Comparison of ENCODE assay signal across 29 mouse cellular contexts in the genomic region with DNA sequence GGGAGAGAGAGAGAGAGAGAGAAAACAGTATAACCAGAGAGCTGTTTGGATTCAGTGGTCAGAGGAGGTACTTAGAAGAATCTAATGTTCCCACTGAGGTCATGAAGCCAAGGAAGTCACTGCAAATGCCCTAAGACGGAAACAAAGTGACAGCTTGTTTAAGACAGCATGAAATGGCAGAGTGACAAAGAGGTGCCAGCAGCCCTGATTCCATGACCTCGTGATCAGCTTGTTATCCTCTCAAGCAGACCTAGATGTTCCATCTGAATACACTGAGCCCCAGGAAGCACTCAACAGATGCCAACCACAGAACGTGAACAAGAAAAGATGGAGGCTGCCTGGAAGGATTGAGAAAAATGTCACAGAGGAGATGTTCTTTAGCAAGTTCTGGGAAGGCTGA. TPM values are rescaled to one million over a fixed set of nuclear protein-coding genes. Genes with fewer than 3 reads are reported as not detected.
DNase-seq lines count a peak whose midpoint lies in the region; ATAC-seq lines count a peak whose summit lies in the region.
"Had no signal": no experiment of that assay in that cellular context is flagged by ENCODE, and none has a peak within 500 bp of the region (broad histone marks: within the 10 kb centered on the region; RNA-seq: fewer than 3 reads in every experiment).

No protein-coding gene starts in this region.

- WGBS in heart, embryonic 11.5 days (ENCODE audit: insufficient replicate concordance) = 43% methylated on average over 3 of the region's 3 CpGs

- no peak overlapping the region for H3K4me3 ChIP-seq in heart, embryonic 11.5 days (ENCODE audit: low read depth, low read length)
- H3K4me3 ChIP-seq: heart, adult 2 months; heart, embryonic 13.5 days; midbrain, embryonic 15.5 days had no signal

- ATAC-seq in heart, embryonic 11.5 days (replicated peaks; ENCODE audit: insufficient number of reproducible peaks, low FRiP score, low TSS enrichment) = no peak
- ATAC-seq: CD4-positive, CD25-positive, alpha-beta regulatory T cell, adult 4 months; forebrain, embryonic 14.5 days; intestine, embryonic 16.5 days; midbrain, embryonic 15.5 days had no signal

- no peak overlapping the region for H3K9ac ChIP-seq in heart, embryonic 11.5 days (ENCODE audit: low read depth, low read length)
- H3K9ac ChIP-seq: heart, embryonic 13.5 days; liver, embryonic 14.5 days; midbrain, embryonic 15.5 days had no signal

- no peaks in the 10 kb centered on the region for H3K36me3 ChIP-seq in heart, embryonic 11.5 days (ENCODE audit: control insufficient read depth, insufficient read depth, low read length)
- H3K36me3 ChIP-seq: heart, embryonic 13.5 days; midbrain, embryonic 15.5 days had no signal

- peak; percentile 30 for DNase-seq in heart, adult 11 months
- peak; percentile 36 for DNase-seq in retina, postnatal 1 day
- no peak for DNase-seq in retina, embryonic 14.5 days (ENCODE audit: low spot score)
- peak; percentile 56 for DNase-seq in cerebellum, adult 9-11 months
- DNase-seq in gastrocnemius, postnatal 25 days = no peak
- no peak for DNase-seq in adrenal gland, postnatal 4 days (ENCODE audit: low spot score in 2 of 2)
- DNase-seq: adrenal gland, postnatal 25 days; gastrocnemius, postnatal 36 days; heart, adult 2 months; heart, postnatal 10 days; kidney, adult 8-10 months; kidney, postnatal 10 days; layer of hippocampus, postnatal 36 days; liver; lung, adult 2 months; lung, postnatal 10 days; thymus, postnatal 14 days had no signal

- no peaks in the 10 kb centered on the region for H3K4me1 ChIP-seq in heart, embryonic 11.5 days (ENCODE audit: control insufficient read depth, insufficient read depth, low read length)
- H3K4me1 ChIP-seq: midbrain, embryonic 15.5 days had no signal

- H3K4me2 ChIP-seq in heart, embryonic 11.5 days = no peak overlapping the region
- H3K4me2 ChIP-seq: heart, embryonic 13.5 days; midbrain, embryonic 15.5 days had no signal

- no peak overlapping the region for H3K27ac ChIP-seq in heart, embryonic 11.5 days (ENCODE audit: low read depth, low read length)
- H3K27ac ChIP-seq: heart, adult 2 months; heart, embryonic 13.5 days; liver, embryonic 14.5 days; macrophage; midbrain, embryonic 15.5 days had no signal

- no peaks in the 10 kb centered on the region for H3K27me3 ChIP-seq in heart, embryonic 11.5 days (ENCODE audit: control insufficient read depth, insufficient read depth, low read length)
- H3K27me3 ChIP-seq: heart, embryonic 13.5 days; midbrain, embryonic 15.5 days had no signal

- H3K9me3 ChIP-seq in heart, embryonic 11.5 days (replicated peaks; ENCODE audit: control insufficient read depth, low read length) = no peaks in the 10 kb centered on the region
- H3K9me3 ChIP-seq: heart, embryonic 13.5 days; midbrain, embryonic 15.5 days had no signal

RNA-seq across cellular contexts. Expression of a gene that starts 26.2 kb away (rescaled TPM):
- polyA plus RNA-seq in heart, embryonic 11.5 days (2014; fragmentation: Nextera tagmentation; extraction: Ambion mirVana) = 47.3 and 50.6 TPM in 2 replicates
- 10 to 100 TPM; 24.8 to 28.6 TPM for total RNA-seq in gastrocnemius, postnatal 25 days (2021)
- total RNA-seq in adrenal gland, postnatal 4 days (2021) = 10 to 100 TPM; 55.2 to 55.3 TPM

RNA-seq across cellular contexts. Expression of a gene that starts 30.4 kb away (rescaled TPM):
- 0.94 and 1.2 TPM in 2 replicates for polyA plus RNA-seq in heart, embryonic 11.5 days (2014; fragmentation: Nextera tagmentation; extraction: Ambion mirVana)
- total RNA-seq in gastrocnemius, postnatal 25 days (2021) = not detected
- under 1 TPM; 0.67 to 0.79 TPM for total RNA-seq in adrenal gland, postnatal 4 days (2021)
- total RNA-seq: adrenal gland, adult 18-20 months; adrenal gland, postnatal 25 days; gastrocnemius, adult 18-20 months; gastrocnemius, postnatal 36 days; heart, adult 2 months; hematopoietic stem cell, adult 5-6 weeks had no signal
- polyA plus RNA-seq: CD4-positive, CD25-positive, alpha-beta regulatory T cell, adult 4 months; macrophage had no signal

RNA-seq across cellular contexts. Expression of a gene that starts 51.4 kb away (rescaled TPM):
- not detected in 2 replicates for polyA plus RNA-seq in heart, embryonic 11.5 days (2014; fragmentation: Nextera tagmentation; extraction: Ambion mirVana)
- not detected for total RNA-seq in gastrocnemius, postnatal 25 days (2021)
- under 1 TPM; 0.17 to 0.34 TPM for total RNA-seq in adrenal gland, postnatal 4 days (2021)
- total RNA-seq: adrenal gland, adult 18-20 months; adrenal gland, postnatal 25 days; gastrocnemius, adult 18-20 months; heart, adult 2 months; hematopoietic stem cell, adult 5-6 weeks had no signal
- polyA plus RNA-seq: CD4-positive, CD25-positive, alpha-beta regulatory T cell, adult 4 months; forebrain, embryonic 14.5 days; heart, adult 2 months; intestine, embryonic 16.5 days; large intestine, adult 2 months; liver, embryonic 14.5 days; lung, adult 2 months had no signal

Comparison
In these comparisons a context has a peak if more than half of its experiments do, and no peak if none do; other contexts are left out.
1. DNase-seq: peak in heart, adult 11 months (single experiment), retina, postnatal 1 day (single experiment) and cerebellum, adult 9-11 months (single experiment); none in retina, embryonic 14.5 days (single experiment), gastrocnemius, postnatal 25 days (single experiment) and adrenal gland, postnatal 4 days (0 of 2).